Mouse (Mus musculus): Measurements from ENCODE around the gene Tbc1d1. TPM values are rescaled to one million over a fixed set of nuclear protein-coding genes. Genes with fewer than 3 reads are reported as not detected.

Gene Tbc1d1
- total RNA-seq, 2 experiments from 2014 or later, result 16.2 to 20.2 TPM

DNA sequence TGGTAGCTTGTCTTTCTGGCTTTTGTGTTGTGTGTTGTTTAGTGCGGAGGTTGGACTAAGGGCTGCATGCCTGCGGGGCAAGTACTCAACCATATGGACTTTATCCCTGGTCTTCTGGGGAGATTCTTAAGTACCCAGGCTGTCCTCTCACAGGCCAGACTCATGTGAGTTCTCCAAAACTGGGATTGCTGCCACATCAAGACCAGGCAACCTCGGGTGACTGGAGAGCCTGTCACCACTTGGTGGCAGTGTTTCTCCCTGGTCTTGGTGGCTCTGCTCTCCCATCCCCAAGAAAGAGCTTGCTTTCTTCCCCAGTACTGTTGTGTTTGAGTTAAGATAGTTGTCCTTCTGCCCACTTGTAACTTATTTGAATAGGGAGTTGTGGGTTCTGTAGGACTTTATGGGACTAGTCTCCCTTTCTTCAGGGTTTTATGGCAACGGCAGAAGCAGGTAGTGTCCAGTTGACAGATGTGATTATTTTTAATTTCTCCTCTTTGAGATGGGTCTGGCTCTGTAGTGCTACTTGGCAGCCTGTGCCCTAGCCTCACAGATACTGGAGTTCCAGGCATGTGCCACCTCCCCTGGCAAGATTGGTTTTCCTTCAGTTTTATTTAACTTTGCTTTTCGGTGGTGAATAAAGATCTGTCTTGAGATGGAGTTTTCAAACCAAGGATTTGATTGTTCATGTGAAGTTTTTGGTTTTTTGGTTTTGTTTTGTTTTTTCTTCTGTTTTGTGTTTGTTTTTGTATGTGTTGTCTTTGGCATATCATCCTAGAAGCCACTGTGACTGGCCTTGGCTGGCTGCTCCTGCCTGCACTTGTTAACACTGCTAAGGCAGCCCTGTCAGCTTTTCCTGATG is 133.3 kb downstream of the Tbc1d1 start:
- DNase-seq (ENCODE audit: low spot score in 2 of 2), result peak; percentile 87 to 92
- intact Hi-C loops (cut with DNase I), result loop anchor here (1.0 to 10.0 kb wide), 5 partner anchors 78 to 577 kb away; no protein-coding TSS in a partner anchor

DNA sequence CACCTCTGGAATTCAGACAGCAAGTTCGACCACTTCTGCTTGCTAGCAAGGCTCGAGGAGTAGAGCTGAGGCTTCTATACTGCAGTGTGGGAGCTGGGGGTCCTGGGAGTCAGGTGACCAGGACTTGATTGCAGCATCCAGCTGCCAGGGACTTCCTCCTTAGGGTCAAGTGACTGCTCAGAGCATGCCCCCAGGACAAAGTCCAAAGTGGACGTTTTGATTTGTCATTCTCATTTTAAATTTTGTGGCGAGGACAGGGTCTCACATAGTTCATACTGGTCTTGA is 133.9 kb downstream of the Tbc1d1 start:
- intact Hi-C loops (cut with DNase I), result loop anchor here (5.0 to 10.0 kb wide), 2 partner anchors 77 to 215 kb away; no protein-coding TSS in a partner anchor
- no peak for DNase-seq (ENCODE audit: low spot score in 2 of 2)

DNA sequence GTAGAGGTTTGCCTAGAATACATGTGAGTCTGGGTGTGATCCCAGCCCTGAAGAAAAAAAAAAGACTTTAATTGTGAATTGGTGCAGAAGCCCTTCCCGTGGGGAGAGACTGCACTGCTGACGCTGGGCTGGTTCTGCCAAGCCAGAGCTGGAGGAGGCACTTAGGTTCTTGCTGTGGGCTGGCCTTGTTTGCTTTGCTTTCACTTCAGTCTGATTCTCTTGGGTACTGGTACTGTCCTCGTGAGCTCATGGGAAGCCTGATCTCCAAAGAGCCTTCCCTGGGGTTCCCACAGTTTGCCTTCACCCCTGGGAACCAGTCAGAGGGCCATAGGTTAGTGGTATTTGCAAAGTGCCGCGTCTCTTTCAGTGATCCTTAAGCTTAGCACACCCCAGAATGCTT is 135.6 kb downstream of the Tbc1d1 start:
- no peak for DNase-seq (ENCODE audit: low spot score in 2 of 2)
- intact Hi-C loops (cut with DNase I), result loop anchor here (5.0 to 10.0 kb wide), 2 partner anchors 76 to 213 kb away; no protein-coding TSS in a partner anchor

DNA sequence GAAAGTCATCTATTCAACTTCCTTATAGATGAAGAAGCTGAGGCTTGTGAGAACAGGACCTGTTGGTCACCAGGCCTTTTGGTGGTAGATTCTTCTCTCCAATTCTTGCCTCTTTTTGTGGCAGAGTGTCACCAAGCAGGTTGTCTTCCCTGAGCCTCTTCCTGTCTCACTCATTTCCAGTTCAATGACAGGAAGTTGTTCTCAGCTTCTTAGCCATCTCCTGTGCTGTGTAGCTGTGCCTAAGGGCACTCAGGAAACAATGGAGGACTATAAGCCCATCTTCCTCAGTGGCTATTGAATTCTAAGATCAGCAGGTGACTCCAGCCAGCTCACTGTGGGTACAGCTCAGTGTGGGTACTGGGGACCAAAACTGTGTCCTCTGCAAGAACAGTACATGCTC is 139.5 kb downstream of the Tbc1d1 start:
- intact Hi-C loops (cut with DNase I), result loop anchor here (10.0 kb wide), 1 partner anchor 209 kb away; no protein-coding TSS in a partner anchor
- no peak for DNase-seq (ENCODE audit: low spot score in 2 of 2)

DNA sequence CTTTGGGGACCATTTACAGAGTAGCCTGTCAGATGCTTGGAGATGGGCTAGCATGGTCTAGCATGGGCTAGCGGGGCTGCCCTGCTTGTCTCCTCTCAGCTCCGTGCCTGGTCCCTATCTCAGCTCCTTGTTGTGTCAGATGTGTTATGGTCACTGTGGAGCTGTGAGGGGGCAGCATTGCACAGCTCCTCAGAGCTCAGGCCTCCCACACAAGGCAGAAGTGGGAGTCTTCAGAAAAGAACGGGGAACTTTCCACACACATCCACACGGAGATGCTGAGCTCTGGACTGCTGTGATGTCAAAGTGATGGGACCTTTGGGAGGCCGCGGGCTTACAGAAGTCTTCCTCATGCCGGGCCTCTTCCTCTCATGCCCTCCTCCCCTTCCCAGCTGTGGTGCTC is 140.2 kb downstream of the Tbc1d1 start:
- DNase-seq (ENCODE audit: low spot score in 2 of 2), result peak in 1 of 2 experiments; percentile 31
- intact Hi-C loops (cut with DNase I), result loop anchor here (10.0 kb wide), 1 partner anchor 208 kb away; no protein-coding TSS in a partner anchor

DNA sequence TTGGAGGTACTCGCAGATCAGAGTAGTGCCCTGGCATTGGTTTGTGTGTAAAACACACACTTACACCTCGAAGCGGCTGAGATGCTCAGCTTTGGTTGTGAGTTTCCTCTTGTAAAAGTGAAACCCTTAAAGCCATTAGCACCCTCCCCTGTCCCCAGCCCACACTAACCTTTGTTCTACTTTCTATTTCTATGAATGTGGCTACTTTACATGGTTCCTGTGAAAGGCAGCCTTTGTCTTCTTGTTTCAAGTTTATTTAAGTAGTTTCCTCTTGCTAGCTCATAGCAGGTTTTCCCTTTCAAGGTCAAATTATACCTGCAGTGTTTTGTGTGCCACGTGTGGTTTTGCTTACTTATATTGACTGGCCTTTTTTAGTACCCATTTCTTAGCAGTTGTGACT is 141.0 kb downstream of the Tbc1d1 start:
- no peak for DNase-seq (ENCODE audit: low spot score in 2 of 2)
- intact Hi-C loops (cut with DNase I), result loop anchor here (10.0 kb wide), 1 partner anchor 208 kb away; no protein-coding TSS in a partner anchor

DNA sequence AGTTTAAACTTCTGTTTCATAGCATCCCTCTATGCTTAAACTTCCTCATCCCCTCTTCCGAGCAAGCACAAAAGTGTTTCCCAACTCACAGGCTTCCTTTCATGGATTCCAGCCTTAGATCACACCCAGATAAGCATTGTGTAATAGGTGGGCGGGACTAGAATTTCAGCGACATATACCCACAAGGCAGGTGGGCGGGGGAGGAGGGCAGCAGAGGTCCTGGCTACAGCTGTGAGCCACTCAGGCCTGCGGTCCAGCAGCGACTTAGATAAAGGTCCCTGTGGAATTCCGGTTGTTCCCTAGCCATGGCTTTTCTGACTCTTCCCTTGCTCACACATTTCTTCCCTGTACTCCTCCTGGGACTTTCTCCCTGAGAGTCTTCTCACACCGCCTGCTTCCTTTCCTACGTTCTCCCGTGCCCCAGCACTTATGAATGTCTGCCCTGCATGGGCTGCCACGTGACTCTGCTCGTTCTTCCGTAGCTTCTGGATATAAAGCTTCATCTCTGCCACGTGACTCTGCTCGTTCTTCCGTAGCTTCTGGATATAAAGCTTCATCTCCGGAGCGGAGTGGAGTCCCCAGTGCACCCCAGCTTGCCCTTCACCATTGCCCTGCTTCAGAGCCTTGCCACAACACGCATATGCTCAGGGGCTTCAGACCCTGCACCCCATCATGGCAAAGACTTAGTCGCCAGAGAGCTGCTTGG is 142.4 kb downstream of the Tbc1d1 start:
- intact Hi-C loops (cut with DNase I), result loop anchor here (10.0 kb wide), 1 partner anchor 206 kb away; no protein-coding TSS in a partner anchor
- no peak for DNase-seq (ENCODE audit: low spot score in 2 of 2)

DNA sequence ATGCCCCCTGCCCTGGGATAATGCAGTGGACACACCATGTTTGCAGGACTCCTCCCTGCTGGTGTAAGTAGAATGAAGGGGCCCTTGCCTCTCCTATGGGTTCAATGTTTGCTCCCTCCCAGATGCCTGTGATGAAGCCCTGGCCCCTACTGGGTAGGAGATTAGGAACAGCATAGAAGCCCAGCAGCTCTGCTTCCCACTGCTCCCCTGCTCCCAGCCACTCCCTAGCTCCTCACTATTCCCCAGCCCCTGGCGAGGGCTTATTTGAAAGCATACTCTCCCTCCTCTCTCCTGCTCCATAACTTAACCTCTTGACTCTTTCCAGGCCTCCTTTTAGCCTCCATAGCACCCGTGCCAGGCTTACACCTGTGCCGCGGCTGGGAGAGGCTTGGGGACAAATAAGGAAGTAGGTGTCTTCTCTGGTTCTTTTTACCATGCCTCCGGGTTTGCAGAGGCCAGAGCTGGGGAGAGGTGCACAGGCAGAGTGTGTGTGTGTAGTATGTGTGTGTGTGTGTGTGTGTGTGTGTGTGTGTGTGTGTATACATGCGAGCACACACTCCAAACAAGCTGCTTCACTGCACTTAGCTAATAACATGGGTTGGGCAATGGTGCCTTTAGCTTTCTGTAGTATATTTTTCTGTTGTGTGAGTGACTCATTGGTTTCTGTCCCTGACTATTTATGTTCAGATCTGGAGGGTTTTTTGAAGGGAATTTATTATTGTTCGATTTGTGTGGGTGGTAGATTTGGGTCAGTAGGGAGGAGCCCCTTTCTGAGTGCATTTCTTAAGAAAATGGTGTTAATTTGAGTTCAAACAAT is 143.6 kb downstream of the Tbc1d1 start:
- intact Hi-C loops (cut with DNase I), result loop anchor here (10.0 kb wide), 1 partner anchor 205 kb away; no protein-coding TSS in a partner anchor
- no peak for DNase-seq (ENCODE audit: low spot score in 2 of 2)

DNA sequence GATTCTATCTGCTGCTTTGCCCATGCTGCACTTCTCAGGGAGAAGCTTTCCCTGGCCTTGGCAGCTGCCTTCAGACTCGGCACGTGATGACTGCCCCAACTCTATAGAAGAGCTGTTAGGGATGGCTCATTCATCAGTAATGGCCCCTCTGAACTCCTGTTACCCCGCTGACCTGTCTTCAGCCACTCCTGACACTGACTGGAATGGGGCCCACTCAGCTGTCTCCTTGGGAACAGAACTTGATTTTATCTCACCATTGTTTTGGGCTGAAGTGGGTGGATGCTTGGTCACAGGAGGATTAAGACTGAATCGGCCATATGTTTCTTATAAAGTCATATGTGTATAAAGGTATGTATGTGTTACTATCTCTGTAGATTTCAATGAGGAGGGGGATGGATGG is 145.1 kb downstream of the Tbc1d1 start:
- intact Hi-C loops (cut with DNase I), result no loop called here
- no peak for DNase-seq (ENCODE audit: low spot score in 2 of 2)

DNA sequence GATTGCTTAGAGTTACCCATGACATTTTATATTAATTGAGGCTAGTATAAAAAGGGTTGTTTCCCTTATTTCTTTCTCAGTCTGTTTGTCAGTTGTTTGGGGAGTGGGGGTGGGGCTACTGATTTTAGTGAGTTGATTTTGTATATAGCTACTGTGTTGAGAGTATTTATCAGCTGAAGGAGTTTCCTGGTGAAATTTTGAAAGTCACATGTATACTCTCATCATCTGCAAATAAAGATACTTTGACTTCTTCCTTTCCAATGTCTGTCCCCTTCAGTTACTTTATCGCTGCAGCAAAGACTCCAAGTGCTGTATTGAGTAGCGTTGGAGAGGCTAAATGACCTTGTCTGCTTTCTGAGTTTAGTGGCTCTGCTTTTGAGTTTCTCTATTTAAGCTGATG is 151.2 kb downstream of the Tbc1d1 start:
- no peak for DNase-seq (ENCODE audit: low spot score in 2 of 2)
- intact Hi-C loops (cut with DNase I), result no loop called here

DNA sequence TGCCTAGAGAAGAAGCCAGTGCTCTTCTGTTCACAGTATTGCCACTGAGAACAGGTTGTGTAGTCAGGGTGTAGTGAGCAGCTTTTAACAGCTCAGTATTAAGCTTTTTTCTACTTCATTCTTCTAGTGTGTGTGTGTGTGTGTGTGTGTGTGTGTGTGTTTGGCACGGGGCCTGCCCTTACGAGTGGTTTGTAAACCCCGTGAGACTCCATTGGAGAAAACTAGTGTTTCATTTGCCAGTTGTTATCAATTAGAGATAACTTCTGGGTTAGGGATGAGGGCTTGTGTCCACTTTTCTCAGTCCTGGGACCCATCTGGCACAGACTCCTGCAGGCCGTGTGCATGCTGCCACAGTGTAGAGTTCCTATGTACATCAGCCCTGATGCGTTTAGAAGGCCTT is 156.2 kb downstream of the Tbc1d1 start:
- intact Hi-C loops (cut with DNase I), result no loop called here
- no peak for DNase-seq (ENCODE audit: low spot score in 2 of 2)

DNA sequence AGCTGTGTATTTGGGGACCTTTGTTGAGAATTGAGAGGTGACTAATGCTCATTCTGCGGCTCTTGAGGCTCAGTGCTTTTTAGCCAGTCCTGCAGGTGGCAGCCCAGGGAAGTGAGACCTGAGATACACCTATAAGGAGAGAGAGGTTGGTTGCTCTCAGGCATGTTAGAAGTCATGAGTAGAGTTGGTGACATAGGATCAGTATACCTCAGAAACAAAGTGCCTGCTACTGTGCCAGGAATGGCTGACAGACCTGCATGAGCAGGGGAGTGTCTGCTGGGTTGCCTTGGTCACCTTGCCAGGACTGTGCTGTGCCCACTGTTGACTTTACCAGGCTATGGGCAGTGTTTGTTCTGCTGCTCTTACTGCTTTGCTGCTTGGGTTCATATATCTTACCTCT is 157.4 kb downstream of the Tbc1d1 start:
- DNase-seq (ENCODE audit: low spot score in 2 of 2), result no peak
- intact Hi-C loops (cut with DNase I), result no loop called here

DNA sequence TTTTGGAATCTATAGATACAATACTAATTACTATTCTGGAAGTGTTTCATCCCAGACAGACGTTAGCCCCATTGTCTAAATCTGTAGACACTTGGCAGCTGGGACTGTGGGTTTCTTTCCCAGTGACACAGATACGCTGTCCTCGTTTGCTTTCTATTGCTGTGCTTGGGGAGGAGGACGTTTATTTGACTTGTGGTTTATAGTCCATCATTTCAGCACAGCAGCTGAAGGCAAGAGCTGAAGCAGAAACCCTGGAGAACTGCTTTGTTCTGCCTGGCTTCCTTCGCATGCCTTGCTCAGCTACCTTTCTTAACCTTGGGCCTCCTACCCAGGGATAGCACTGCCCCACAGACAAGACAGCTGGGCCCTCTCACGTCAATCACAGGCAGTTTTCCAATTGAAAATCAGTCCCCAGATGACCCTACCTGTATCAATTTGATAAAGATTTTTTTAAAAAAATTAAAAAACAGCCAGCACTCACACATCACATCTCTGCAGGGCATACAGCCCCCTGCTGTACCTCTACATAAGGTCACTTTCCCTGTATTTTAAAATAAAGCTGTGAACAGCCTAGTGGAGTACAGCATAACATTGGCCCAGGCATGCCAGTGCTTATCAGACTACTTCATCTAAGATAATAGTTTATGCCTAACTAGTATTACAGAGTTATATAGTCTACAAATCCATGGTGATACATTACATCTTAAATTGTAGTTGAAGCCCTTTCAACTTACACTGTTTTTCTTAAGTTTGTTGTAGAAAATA is 158.4 kb downstream of the Tbc1d1 start:
- intact Hi-C loops (cut with DNase I), result no loop called here
- DNase-seq (ENCODE audit: low spot score in 2 of 2), result peak in 1 of 2 experiments; percentile 78

DNA sequence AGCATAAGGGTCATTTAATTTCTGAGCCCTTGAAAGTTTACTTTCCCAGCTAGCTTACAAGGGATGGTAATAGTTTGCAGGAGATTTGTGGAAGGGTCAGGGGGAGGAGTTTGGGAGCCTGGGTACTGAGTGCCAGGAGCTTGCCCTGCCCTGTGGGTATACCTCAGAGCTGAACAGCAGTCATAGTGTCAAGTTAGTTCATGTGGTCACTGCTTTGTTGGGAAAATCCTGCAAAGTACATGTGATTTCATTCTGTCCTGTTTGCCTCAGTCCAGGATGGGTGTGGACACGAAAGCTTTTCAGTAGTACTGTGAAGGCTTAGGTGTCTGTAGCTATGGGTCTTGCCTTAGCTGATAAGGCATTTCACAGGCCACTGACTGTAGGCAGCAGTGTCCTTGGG is 159.0 kb downstream of the Tbc1d1 start:
- intact Hi-C loops (cut with DNase I), result no loop called here
- no peak for DNase-seq (ENCODE audit: low spot score in 2 of 2)

DNA sequence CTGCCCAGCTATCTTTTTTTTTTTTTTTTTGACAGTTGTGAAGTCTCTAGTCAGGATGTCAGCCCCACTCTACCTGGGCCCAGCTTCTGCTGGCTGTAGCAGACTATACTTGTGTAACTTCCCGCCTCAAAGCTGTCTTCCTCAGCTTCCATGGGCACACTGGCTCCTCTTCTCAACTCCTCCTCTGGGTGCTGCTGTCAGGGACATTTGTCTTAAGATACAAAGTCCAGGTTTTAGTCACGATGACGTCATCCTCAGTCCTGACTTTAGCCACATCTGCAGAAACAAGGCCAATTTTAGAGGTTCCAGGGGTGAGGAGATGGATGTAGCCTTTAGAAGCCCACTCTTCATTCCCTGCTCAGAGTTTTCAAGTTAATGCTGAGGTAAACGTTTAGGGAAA is 167.2 kb downstream of the Tbc1d1 start:
- no peak for DNase-seq (ENCODE audit: low spot score in 2 of 2)
- intact Hi-C loops (cut with DNase I), result no loop called here

DNA sequence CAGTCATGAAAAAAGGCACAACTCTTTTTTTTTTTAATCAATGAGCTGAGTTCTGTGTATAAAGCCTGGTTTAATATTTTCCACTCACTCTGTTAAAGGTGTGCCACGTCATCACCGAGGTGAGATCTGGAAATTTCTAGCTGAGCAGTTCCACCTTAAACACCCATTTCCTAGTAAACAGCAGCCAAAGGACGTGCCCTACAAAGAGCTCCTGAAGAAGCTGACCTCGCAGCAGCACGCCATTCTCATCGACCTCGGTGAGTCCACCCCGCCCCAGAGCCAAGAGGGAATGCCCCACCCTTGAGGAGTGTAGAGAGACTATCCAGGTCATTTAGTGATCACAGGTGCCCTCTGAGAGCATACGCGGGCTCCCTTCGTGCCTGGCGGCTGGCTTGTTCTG is 168.2 kb downstream of the Tbc1d1 start:
- intact Hi-C loops (cut with DNase I), result no loop called here
- DNase-seq (ENCODE audit: low spot score in 2 of 2), result no peak

DNA sequence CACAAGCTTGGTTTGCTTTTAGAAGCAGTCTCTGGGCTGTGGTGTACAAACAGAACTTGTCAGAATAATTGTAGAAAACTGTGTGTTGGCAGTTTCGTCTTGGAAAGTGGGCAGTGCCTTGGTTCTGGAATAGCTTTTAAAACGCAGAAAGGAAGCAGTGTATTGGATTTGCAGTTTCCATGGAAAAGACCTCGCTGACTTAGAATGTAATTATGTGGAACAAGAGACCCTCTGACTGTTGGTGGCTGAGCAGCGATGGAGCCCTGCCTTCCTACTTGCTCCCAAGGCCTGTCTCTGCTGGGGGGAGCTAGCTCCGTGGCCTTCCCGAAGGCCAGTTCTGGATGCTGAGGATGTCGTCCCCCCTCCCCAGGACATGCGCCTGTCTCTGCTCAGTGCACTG is 168.8 kb downstream of the Tbc1d1 start:
- intact Hi-C loops (cut with DNase I), result no loop called here
- DNase-seq (ENCODE audit: low spot score in 2 of 2), result peak in 1 of 2 experiments; percentile 60

DNA sequence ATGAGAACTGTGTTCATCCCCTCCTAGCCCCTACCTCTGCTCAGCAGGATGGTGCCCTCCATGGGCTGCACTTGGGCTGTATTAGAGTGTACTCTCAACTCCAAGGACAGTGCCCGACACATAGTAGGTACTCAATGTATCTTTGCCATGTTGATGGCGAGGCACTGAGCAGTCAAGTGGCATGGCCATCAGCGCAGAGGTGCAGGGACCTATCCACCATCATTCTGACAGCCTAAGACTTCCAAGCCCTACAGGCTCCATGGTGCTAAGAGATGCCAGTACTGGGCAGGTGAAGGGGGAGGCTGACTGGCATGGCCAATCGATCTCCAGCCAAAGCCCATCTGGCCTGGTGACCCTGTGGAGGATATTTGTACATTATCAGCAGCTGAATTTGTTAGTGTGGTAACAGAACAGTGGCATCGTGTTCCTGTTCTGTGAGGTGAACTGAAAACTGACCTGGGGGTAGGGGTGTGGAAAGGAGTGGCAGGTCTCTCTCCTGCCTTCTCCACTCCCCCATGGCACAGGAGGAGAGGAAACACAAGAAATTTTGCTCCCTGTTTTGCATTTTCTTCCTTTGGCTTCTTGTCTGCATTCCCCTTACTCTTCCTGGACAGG is 169.7 kb downstream of the Tbc1d1 start:
- DNase-seq (ENCODE audit: low spot score in 2 of 2), result no peak
- intact Hi-C loops (cut with DNase I), result no loop called here
